In genomic region chr8:123476911-123477736, GRCm38 (mm10) we compare ENCODE assay signal across 8 mouse cellular contexts. TPM values are rescaled to one million over a fixed set of nuclear protein-coding genes. Genes with fewer than 3 reads are reported as not detected.
DNase-seq lines count a peak whose midpoint lies in the region; ATAC-seq and TF ChIP-seq lines count a peak whose summit lies in the region.

No protein-coding gene starts in this region.

- peak overlapping the region; percentile 60 for H3K4me2 ChIP-seq in hindbrain, embryonic 11.5 days (replicated peaks; ENCODE audit: low read depth, low read length)
- peak overlapping the region; percentile 95 for H3K4me2 ChIP-seq in liver, postnatal 0 days (ENCODE audit: low read depth, low read length)

- peak; percentile 62 for ATAC-seq in hindbrain, embryonic 11.5 days (ENCODE audit: low FRiP score)
- ATAC-seq in liver, postnatal 0 days = peak; percentile 16
- peak; percentile 14; the same call in 1 of the 2 replicates for ATAC-seq in neutrophil, adult 5-6 weeks (ENCODE audit: extremely low read depth, insufficient number of reproducible peaks, low FRiP score, poor library complexity, severe bottlenecking)

- no peaks in the 10 kb centered on the region for H3K9me3 ChIP-seq in hindbrain, embryonic 11.5 days (ENCODE audit: control insufficient read depth, low read length)
- H3K9me3 ChIP-seq in liver, postnatal 0 days (ENCODE audit: low read length) = no peaks in the 10 kb centered on the region

- TF ChIP-seq EP300 in liver, postnatal 0 days (IDR thresholded peaks at IDR 0.05; ENCODE audit: low read depth) = no peak

- H3K4me1 ChIP-seq in hindbrain, embryonic 11.5 days (replicated peaks; ENCODE audit: control insufficient read depth, insufficient read depth, low read length) = no peaks in the 10 kb centered on the region; the same call in 1 of the 2 replicates
- peaks cover 21% of the 10 kb centered on the region for H3K4me1 ChIP-seq in liver, postnatal 0 days (ENCODE audit: insufficient read depth)

- peak overlapping the region; percentile 84 for H3K9ac ChIP-seq in hindbrain, embryonic 11.5 days (ENCODE audit: low read depth, low read length)
- peak overlapping the region; percentile 84 for H3K9ac ChIP-seq in liver, postnatal 0 days (replicated peaks)

- peak overlapping the region; percentile 93; the same call in 1 of the 2 replicates for H3K27ac ChIP-seq in hindbrain, embryonic 11.5 days (ENCODE audit: low read depth, low read length)
- H3K27ac ChIP-seq in liver, postnatal 0 days (ENCODE audit: low read depth) = peak overlapping the region; percentile 95

- no peak for TF ChIP-seq CTCF in liver, postnatal 0 days (IDR thresholded peaks at IDR 0.05; ENCODE audit: low read depth)

- H3K27me3 ChIP-seq in hindbrain, embryonic 11.5 days (ENCODE audit: control insufficient read depth, insufficient read depth, low read length) = no peaks in the 10 kb centered on the region
- no peaks in the 10 kb centered on the region for H3K27me3 ChIP-seq in liver, postnatal 0 days (ENCODE audit: insufficient read depth, low read length)

- peak; percentile 50 for DNase-seq in cerebellum, adult 9-11 months
- no peak for DNase-seq in cerebellum, postnatal 4 days (ENCODE audit: low spot score in 2 of 2)
- DNase-seq in A20 (ENCODE audit: low read depth, low spot score) = peak; percentile 57
- peak; percentile 62 for DNase-seq in embryo, embryonic 10.5 days (ENCODE audit: low spot score)
- DNase-seq in hindbrain, embryonic 11.5 days (ENCODE audit: low spot score) = peak; percentile 55
- peak; percentile 37 for DNase-seq in liver, postnatal 0 days
- DNase-seq in adrenal gland, adult 18-20 months (ENCODE audit: low spot score in 2 of 2) = no peak

- WGBS in hindbrain, embryonic 11.5 days = 7% methylated on average over 34 of the region's 34 CpGs
- 10% methylated on average over 34 of the region's 34 CpGs for WGBS in liver, postnatal 0 days (ENCODE audit: insufficient replicate concordance)

- H3K4me3 ChIP-seq in hindbrain, embryonic 11.5 days (ENCODE audit: low read depth, low read length) = peak overlapping the region; percentile 84
- H3K4me3 ChIP-seq in liver, postnatal 0 days (ENCODE audit: low read depth, low read length) = peak overlapping the region; percentile 97

- H3K36me3 ChIP-seq in hindbrain, embryonic 11.5 days (ENCODE audit: control insufficient read depth, insufficient read depth, low read length) = 0 out of 2 replicates have a peak, but pooled peaks cover 2% of the 10 kb centered on the region
- H3K36me3 ChIP-seq in liver, postnatal 0 days (replicated peaks; ENCODE audit: insufficient read depth, low read length) = peaks cover 12% of the 10 kb centered on the region; the same call in 1 of the 2 replicates

RNA-seq across cellular contexts. Expression of gene Afg3l1, which starts 0.6 kb away (rescaled TPM):
- polyA plus RNA-seq in hindbrain, embryonic 11.5 days (2014; fragmentation: Nextera tagmentation; extraction: Ambion mirVana) = 30.7 and 32.3 TPM in 2 replicates
- polyA plus RNA-seq in liver, postnatal 0 days (2015; fragmentation: Nextera tagmentation; extraction: Ambion mirVana) = 22.0 and 24.3 TPM in 2 replicates
- 12.8 and 17.9 TPM in 2 replicates for total RNA-seq in neutrophil, adult 5-6 weeks (2017)
- total RNA-seq in adrenal gland, adult 18-20 months (2021) = 10 to 100 TPM; 62.6 to 71.1 TPM

RNA-seq across cellular contexts. Expression of gene Dbndd1, which starts 38.1 kb away (rescaled TPM):
- polyA plus RNA-seq in hindbrain, embryonic 11.5 days (2014; fragmentation: Nextera tagmentation; extraction: Ambion mirVana) = 40.7 and 42.1 TPM in 2 replicates
- polyA plus RNA-seq in liver, postnatal 0 days (2015; fragmentation: Nextera tagmentation; extraction: Ambion mirVana) = not detected in 2 replicates
- 0.58 TPM in 1 of 2 replicates, not detected in the other for total RNA-seq in neutrophil, adult 5-6 weeks (2017)
- under 1 TPM; 0.20 to 0.35 TPM for total RNA-seq in adrenal gland, adult 18-20 months (2021)

RNA-seq across cellular contexts. Expression of gene Gas8, which starts 41.5 kb away (rescaled TPM):
- 45.5 and 50.7 TPM in 2 replicates for polyA plus RNA-seq in hindbrain, embryonic 11.5 days (2014; fragmentation: Nextera tagmentation; extraction: Ambion mirVana)
- polyA plus RNA-seq in liver, postnatal 0 days (2015; fragmentation: Nextera tagmentation; extraction: Ambion mirVana) = 2.7 and 2.9 TPM in 2 replicates
- 2.3 and 4.3 TPM in 2 replicates for total RNA-seq in neutrophil, adult 5-6 weeks (2017)
- total RNA-seq in adrenal gland, adult 18-20 months (2021) = 10 to 100 TPM; 12.8 to 14.5 TPM

RNA-seq across cellular contexts. Expression of gene Def8, which starts 53.8 kb away (rescaled TPM):
- 32.5 and 32.7 TPM in 2 replicates for polyA plus RNA-seq in hindbrain, embryonic 11.5 days (2014; fragmentation: Nextera tagmentation; extraction: Ambion mirVana)
- polyA plus RNA-seq in liver, postnatal 0 days (2015; fragmentation: Nextera tagmentation; extraction: Ambion mirVana) = 10.1 and 11.6 TPM in 2 replicates
- total RNA-seq in neutrophil, adult 5-6 weeks (2017) = 5.0 and 6.2 TPM in 2 replicates
- total RNA-seq in adrenal gland, adult 18-20 months (2021) = 10 to 100 TPM; 22.9 to 24.4 TPM

Comparison
In these comparisons a context has a peak if more than half of its experiments do, and no peak if none do; other contexts are left out.
1. DNase-seq: peak in cerebellum, adult 9-11 months (single experiment), A20 (single experiment), embryo, embryonic 10.5 days (single experiment), hindbrain, embryonic 11.5 days (single experiment) and liver, postnatal 0 days (single experiment); none in cerebellum, postnatal 4 days (0 of 2) and adrenal gland, adult 18-20 months (0 of 2).
2. Peak in every context shown above with its lines, with median percentiles within 50 percentile points of each other: ATAC-seq.